Mouse (Mus musculus) layer of hippocampus, adult 9-11 months (tissue): ENCODE results near the gene Lingo3.

ENCODE experiments used
- DNase-seq: peaks from one replicate; pipeline ENCODE4 v3.0.0; 2022

Lingo3 gene

GRCm38 (mm10) chr10:80843931-80844547 is at the start of gene Lingo3:
Gene Lingo3, minus strand, starts transcription at chr10:80844039.
- peak; percentile 57 for DNase-seq

- no peak for DNase-seq
Measured at GRCm38 (mm10) chr10:80887181-80887580, 43.3 kb upstream of the Lingo3 start.

GRCm38 (mm10) chr10:80881301-80881700 is 37.5 kb upstream of the Lingo3 start:
- DNase-seq: peak; percentile 60

GRCm38 (mm10) chr10:80880901-80881300 is 37.1 kb upstream of the Lingo3 start:
- no peak for DNase-seq

- peak; percentile 39 for DNase-seq
Measured at GRCm38 (mm10) chr10:80880131-80880641, 36.3 kb upstream of the Lingo3 start.

GRCm38 (mm10) chr10:80876594-80876993 is 32.8 kb upstream of the Lingo3 start:
- no peak for DNase-seq

GRCm38 (mm10) chr10:80876028-80876427 is 32.2 kb upstream of the Lingo3 start:
- DNase-seq: no peak

GRCm38 (mm10) chr10:80874035-80874434 is 30.2 kb upstream of the Lingo3 start:
- no peak for DNase-seq

- DNase-seq: no peak
Measured at GRCm38 (mm10) chr10:80871581-80871980, 27.7 kb upstream of the Lingo3 start, which contains the start of gene Tmprss9. Gene Tmprss9, plus strand, starts transcription at chr10:80871848.

GRCm38 (mm10) chr10:80870993-80871392 is 27.2 kb upstream of the Lingo3 start:
- no peak for DNase-seq

- DNase-seq: no peak
Measured at GRCm38 (mm10) chr10:80864446-80864845, 20.6 kb upstream of the Lingo3 start.

GRCm38 (mm10) chr10:80862305-80862704 is 18.5 kb upstream of the Lingo3 start:
- DNase-seq: no peak

GRCm38 (mm10) chr10:80858350-80858935 is 14.6 kb upstream of the Lingo3 start:
- no peak for DNase-seq

GRCm38 (mm10) chr10:80857848-80858247 is 14.0 kb upstream of the Lingo3 start:
- DNase-seq: no peak

GRCm38 (mm10) chr10:80857386-80857785 is 13.5 kb upstream of the Lingo3 start:
- peak; percentile 80 for DNase-seq

GRCm38 (mm10) chr10:80856908-80857307 is 13.1 kb upstream of the Lingo3 start:
- DNase-seq: no peak

- no peak for DNase-seq
Measured at GRCm38 (mm10) chr10:80856267-80856666, 12.4 kb upstream of the Lingo3 start.

GRCm38 (mm10) chr10:80855749-80856073 is 11.9 kb upstream of the Lingo3 start:
- DNase-seq: no peak

- DNase-seq: peak; percentile 94
Measured at GRCm38 (mm10) chr10:80854913-80855748, 11.3 kb upstream of the Lingo3 start, which contains the start of the genes Lsm7 and Sppl2b. Gene Lsm7, minus strand, starts transcription at chr10:80855209. Gene Sppl2b, plus strand, starts transcription at chr10:80855275.

GRCm38 (mm10) chr10:80848571-80848970 is 4.7 kb upstream of the Lingo3 start:
- no peak for DNase-seq

GRCm38 (mm10) chr10:80845732-80846131 is 1.9 kb upstream of the Lingo3 start:
- DNase-seq: peak; percentile 56

- no peak for DNase-seq
Measured at GRCm38 (mm10) chr10:80845055-80845693, 1.3 kb upstream of the Lingo3 start.
